Mouse (Mus musculus) lung, embryonic 14.5 days (tissue): Measurements from ENCODE around the gene Creb1. TPM values are rescaled to one million over a fixed set of nuclear protein-coding genes. Genes with fewer than 3 reads are reported as not detected.

Experiments used
- ATAC-seq: fragments of 200-750 bp; cut with Nextera tagmentation; 2 replicates; pipeline ENCODE4 v1.8.0; 2017; ENCODE audit warnings: mild to moderate bottlenecking, moderate TSS enrichment, moderate library complexity; ENCODE audit not compliant: insufficient read depth
- DNase-seq: peaks from one replicate; pipeline ENCODE4 v3.0.0-alpha.2; 2015
- H3K27ac ChIP-seq: fragments of 300-500 bp; sonication (generic); 2 replicates; pipeline ENCODE4 v1.5.1; 2014; ENCODE audit warnings: low read depth, mild to moderate bottlenecking, moderate library complexity
- H3K27me3 ChIP-seq: fragments of 300-500 bp; sonication (generic); 2 replicates; pipeline ENCODE4 v1.6.1; 2014; ENCODE audit warnings: low read length, control low read depth; ENCODE audit not compliant: insufficient read depth
- H3K36me3 ChIP-seq: fragments of 300-500 bp; sonication (generic); 2 replicates; pipeline ENCODE4 v1.6.1; 2014; ENCODE audit warnings: control low read depth; ENCODE audit not compliant: insufficient read depth
- H3K4me1 ChIP-seq: fragments of 300-500 bp; sonication (generic); 2 replicates; pipeline ENCODE4 v1.6.1; 2014; ENCODE audit warnings: antibody characterized with exemption, control low read depth; ENCODE audit not compliant: insufficient read depth
- H3K4me2 ChIP-seq: fragments of 300-500 bp; sonication (generic); 2 replicates; pipeline ENCODE4 v1.6.1; 2014; ENCODE audit warnings: mild to moderate bottlenecking
- H3K4me3 ChIP-seq: fragments of 300-500 bp; sonication (generic); 2 replicates; pipeline ENCODE4 v1.5.1; 2014; ENCODE audit warnings: low read depth, low read length
- H3K9ac ChIP-seq: fragments of 300-500 bp; sonication (generic); 2 replicates; pipeline ENCODE4 v1.6.1; 2014
- H3K9me3 ChIP-seq: fragments of 300-500 bp; sonication (generic); 2 replicates; pipeline ENCODE4 v1.6.1; 2016; ENCODE audit warnings: low read depth, low read length, control low read depth
- CTCF ChIP-seq: IDR thresholded peaks from 2 replicates; pipeline ENCODE4 v1.5.1; 2016; ENCODE audit warnings: antibody characterized with exemption, low read depth
- WGBS: fragments of 180-500 bp; shearing (Covaris S2); extraction: QIAGEN DNeasy Blood & Tissue Kit; methylation state at CpG from one replicate; pipeline ENCODE4 v1.1.7; 2014; 5-methylcytosine and 5-hydroxymethylcytosine counted together
- polyA plus RNA-seq: library from polyadenylated mRNA; unstranded; fragments of >200 nt; fragmentation: Nextera tagmentation; extraction: Ambion mirVana; gene quantifications from 2 replicates; pipeline ENCODE4 v1.2.1, GENCODE M21; 2014

Gene Creb1
- polyA plus RNA-seq, 1 experiment from 2014 or later: 52.3 TPM

DNA sequence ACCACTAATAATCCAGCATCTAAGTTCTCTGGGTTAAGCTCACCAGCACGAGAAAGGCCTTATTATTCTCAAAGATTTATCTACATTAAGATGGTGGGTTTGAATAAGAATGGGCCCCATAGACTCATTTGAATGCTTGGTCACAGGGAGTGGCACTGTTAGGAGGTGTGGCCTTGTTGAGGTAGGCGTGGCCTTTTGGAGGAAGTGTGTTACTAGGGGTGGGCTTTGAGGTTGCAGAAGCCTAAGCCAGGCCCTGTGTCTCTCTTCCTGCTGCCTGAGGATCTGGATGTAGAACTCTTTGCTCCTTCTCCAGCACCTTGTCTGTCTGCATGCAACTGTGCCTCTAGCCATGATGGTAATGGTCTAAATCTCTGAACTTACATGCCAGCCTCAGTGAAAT is 7.8 kb upstream of the Creb1 start:
- DNase-seq (no peak), ATAC-seq (no peak)
- no peak overlapping the region for H3K4me3 ChIP-seq
- H3K36me3 ChIP-seq: no peaks in the 10 kb centered on the region
- no peaks in the 10 kb centered on the region for H3K9me3 ChIP-seq
- peaks cover 4% of the 10 kb centered on the region; the same call in 1 of the 2 replicates for H3K4me1 ChIP-seq
- H3K9ac ChIP-seq: no peak overlapping the region
- no peaks in the 10 kb centered on the region for H3K27me3 ChIP-seq
- TF ChIP-seq CTCF: no peak
- H3K4me2 ChIP-seq: no peak overlapping the region
- no peak overlapping the region for H3K27ac ChIP-seq
- 86% methylated on average over 2 of the region's 2 CpGs for WGBS

DNA sequence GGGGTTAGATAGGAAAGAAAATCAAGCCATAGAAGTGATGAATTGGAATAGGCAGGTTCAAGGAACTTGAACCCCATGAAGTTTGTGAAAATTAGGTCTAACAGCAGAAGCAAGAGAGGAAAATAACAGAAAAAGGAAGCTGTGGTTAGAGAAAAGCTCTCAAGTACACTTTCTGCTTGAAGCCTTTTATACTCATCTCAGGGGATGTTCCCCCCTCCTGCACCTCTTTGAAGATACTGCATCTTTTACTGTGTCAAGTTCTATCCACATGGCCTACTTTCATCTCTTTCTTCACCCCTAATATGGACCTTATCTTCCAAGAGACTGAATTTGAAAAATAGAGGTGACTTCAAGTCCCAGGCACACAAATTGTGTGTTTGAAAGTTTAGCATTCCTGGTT is 4.8 kb upstream of the Creb1 start:
- 0 out of 2 replicates have a peak, but pooled peaks cover 3% of the 10 kb centered on the region for H3K4me1 ChIP-seq
- no peaks in the 10 kb centered on the region for H3K27me3 ChIP-seq
- no peak overlapping the region for H3K27ac ChIP-seq
- no peak for TF ChIP-seq CTCF
- ATAC-seq (no peak), DNase-seq (no peak)
- H3K9ac ChIP-seq: no peak overlapping the region
- no peak overlapping the region for H3K4me2 ChIP-seq
- H3K9me3 ChIP-seq: no peaks in the 10 kb centered on the region
- H3K4me3 ChIP-seq: no peak overlapping the region
- no peaks in the 10 kb centered on the region for H3K36me3 ChIP-seq

DNA sequence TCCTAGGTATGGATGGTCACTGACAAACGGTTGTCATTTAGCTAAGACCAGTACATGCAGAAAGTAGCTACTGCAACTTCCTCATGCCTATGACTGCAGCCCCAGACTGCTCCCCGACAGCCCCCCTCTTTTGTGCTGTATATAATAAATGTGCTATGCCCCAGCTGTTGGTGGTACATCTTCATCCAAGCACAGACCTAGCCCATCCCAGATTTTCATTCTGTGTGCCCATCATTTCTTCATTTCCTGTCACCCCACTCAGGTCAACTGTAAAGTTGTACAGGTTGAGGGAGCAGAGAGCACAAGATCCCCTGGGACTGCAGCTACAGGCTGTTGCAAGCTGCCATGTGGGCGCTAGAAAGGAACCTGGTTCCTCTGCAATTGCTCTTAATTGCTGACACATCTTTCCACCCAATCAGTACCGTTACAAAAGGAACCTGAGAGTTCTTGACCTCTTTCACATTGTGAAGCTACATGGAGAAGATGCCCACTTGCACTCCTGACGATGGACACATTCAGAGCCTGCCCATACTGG is 2.6 kb upstream of the Creb1 start:
- WGBS: 89% methylated on average over 5 of the region's 5 CpGs
- ATAC-seq (no peak), DNase-seq (no peak)
- Histone ChIP-seq H3K4me3 (no peak overlapping the region), H3K36me3 (no peaks in the 10 kb centered on the region), H3K9ac (no peak overlapping the region), H3K9me3 (no peaks in the 10 kb centered on the region), H3K27ac (no peak overlapping the region), H3K27me3 (no peaks in the 10 kb centered on the region), H3K4me1 (peaks cover 9% of the 10 kb centered on the region; the same call in 1 of the 2 replicates), H3K4me2 (no peak overlapping the region)
- TF ChIP-seq CTCF: no peak

DNA sequence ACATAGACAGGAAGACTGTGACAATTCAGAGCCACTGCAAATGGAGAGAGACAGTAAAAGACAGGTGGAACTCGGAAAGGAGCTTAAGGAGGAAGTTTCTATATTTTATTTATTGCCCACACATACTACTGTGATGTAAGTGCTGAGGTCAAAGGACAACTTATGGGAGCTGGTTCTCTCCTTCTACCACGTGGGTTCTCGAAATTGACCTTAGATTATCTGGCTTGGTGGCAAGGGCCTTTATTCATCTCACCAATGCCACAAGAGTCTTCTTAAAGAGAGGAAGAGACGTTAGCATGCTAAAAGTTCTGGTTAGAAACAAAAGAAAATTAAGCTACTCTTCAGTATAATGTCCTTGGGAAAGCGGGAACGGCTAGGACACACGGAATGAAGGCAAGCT is 897 bp upstream of the Creb1 start:
- Histone ChIP-seq H3K27me3 (no peaks in the 10 kb centered on the region), H3K4me1 (peaks cover 11% of the 10 kb centered on the region; the same call in 1 of the 2 replicates), H3K4me3 (peak overlapping the region; percentile 85), H3K9me3 (no peaks in the 10 kb centered on the region), H3K27ac (peak overlapping the region; percentile 100), H3K9ac (peak overlapping the region; percentile 97), H3K36me3 (no peaks in the 10 kb centered on the region), H3K4me2 (peak overlapping the region; percentile 87)
- 11% methylated on average over 7 of the region's 7 CpGs for WGBS
- ATAC-seq: no peak
- TF ChIP-seq CTCF: no peak
- DNase-seq: no peak

DNA sequence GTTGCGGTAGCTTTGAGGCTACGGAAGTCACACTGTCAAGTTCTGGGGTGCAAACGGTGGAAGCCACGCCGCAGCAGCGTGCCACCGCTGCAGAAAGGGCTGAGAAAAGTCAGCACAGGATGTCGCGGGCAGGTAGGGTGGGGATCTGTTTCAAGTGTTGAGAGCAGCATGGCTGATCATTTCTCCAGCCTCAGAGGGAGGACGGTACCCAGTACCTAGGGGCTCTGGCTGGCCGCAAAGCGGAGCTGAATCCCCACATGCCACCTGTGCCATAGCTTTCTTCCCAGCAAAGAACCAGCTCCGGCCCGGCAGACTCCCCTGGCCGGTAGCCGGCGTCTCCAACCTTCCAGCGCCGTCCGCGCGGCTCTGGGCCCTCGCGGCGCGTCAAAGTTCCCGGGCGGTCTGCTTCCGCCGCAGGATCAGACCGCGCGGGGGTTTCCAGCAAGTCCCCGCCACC is 350 bp upstream of the Creb1 start:
- no peaks in the 10 kb centered on the region for H3K36me3 ChIP-seq
- peaks cover 11% of the 10 kb centered on the region; the same call in 1 of the 2 replicates for H3K4me1 ChIP-seq
- H3K4me2 ChIP-seq: peak overlapping the region; percentile 87
- no peaks in the 10 kb centered on the region for H3K27me3 ChIP-seq
- TF ChIP-seq CTCF: no peak
- peak overlapping the region; percentile 85 for H3K4me3 ChIP-seq
- no peaks in the 10 kb centered on the region for H3K9me3 ChIP-seq
- ATAC-seq (peak; percentile 74), DNase-seq (peak; percentile 48)
- peak overlapping the region; percentile 100 for H3K27ac ChIP-seq
- WGBS: under 1% methylated on average over 34 of the region's 34 CpGs
- H3K9ac ChIP-seq: peak overlapping the region; percentile 97

DNA sequence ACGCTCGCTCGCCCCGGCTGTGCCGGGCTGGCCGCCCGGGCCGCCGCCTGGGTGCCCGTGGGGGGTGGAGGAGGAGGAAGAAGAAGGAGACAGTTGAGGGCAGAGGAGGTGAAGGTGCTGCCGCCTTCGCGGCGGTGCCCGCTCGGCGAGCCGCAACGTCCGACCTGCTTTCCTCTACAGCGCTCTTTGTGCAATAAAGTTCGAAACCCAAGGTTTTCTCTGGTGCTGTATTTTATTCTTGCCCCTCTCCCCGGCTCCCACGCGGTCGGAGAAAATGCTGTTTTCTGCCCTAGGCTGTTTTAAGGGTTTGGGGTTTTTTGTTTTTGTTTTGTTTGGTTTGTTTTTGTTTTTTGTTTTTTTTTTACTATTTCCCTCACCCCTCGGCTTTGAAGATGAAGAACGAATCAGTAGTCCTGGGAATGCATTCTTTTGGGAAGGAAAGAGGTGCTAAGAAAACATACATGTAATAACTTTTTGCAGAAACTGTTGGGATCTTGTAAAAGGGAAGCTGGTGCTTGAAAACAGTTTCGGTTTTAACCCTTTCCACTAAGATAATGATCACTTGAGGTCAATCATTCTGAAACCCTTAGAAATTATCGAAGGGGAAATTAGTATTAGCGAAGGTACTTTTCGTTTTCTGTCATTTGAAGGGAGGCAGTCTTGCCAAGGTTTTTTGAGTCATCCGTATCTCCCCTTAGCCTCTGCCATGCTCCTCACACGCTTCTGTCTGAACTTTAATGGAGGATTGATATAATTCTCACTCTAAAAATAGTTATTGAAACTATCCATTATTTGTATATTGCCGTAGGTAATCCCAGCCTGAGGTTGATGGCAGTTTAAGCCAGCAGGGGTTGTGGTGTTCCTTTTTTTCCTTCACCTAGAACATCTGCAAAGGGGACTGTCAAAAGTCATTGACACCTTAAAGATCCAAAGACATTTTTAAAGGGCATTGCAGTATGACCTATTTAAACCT is 1.3 kb downstream of the Creb1 start:
- peak overlapping the region; percentile 87 for H3K4me2 ChIP-seq
- TF ChIP-seq CTCF: no peak
- no peaks in the 10 kb centered on the region for H3K27me3 ChIP-seq
- peak; percentile 50 for DNase-seq
- under 1% methylated on average over 35 of the region's 35 CpGs for WGBS
- 0 out of 2 replicates have a peak, but pooled peaks have one; percentile 0 for ATAC-seq
- peak overlapping the region; percentile 97 for H3K9ac ChIP-seq
- H3K27ac ChIP-seq: peak overlapping the region; percentile 100
- no peaks in the 10 kb centered on the region for H3K9me3 ChIP-seq
- no peaks in the 10 kb centered on the region for H3K36me3 ChIP-seq
- H3K4me1 ChIP-seq: peaks cover 11% of the 10 kb centered on the region; the same call in 1 of the 2 replicates
- peak overlapping the region; percentile 85 for H3K4me3 ChIP-seq

DNA sequence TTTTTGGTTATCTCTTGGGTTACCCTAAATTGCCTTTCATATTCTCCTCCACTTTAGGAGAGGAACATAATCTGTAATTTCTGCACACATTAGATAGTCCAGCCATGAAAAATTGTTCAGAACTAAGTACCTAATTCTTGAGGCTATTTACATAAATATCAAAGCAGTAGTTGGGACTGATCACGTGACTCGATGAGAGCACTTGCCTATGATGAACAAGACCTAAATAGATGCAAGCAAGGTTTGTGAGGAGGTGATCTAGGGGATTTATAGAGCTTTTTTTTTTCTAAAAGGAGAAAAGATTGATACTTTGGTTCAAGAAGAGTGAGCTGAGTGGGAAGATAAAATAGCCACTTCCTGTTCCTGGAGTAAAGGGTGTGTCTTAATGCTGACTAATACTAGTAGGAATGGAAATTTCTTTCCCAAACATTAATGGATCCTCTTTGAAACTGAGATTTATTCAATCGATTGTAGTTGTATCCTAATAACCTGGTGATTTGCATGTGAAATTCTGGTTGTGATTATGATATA is 6.5 kb downstream of the Creb1 start:
- Histone ChIP-seq H3K36me3 (no peaks in the 10 kb centered on the region), H3K27me3 (no peaks in the 10 kb centered on the region), H3K9me3 (no peaks in the 10 kb centered on the region), H3K4me1 (peaks cover 8% of the 10 kb centered on the region; the same call in 1 of the 2 replicates), H3K9ac (no peak overlapping the region), H3K4me3 (no peak overlapping the region), H3K27ac (no peak overlapping the region), H3K4me2 (no peak overlapping the region)
- 84% methylated on average over 3 of the region's 3 CpGs for WGBS
- TF ChIP-seq CTCF: no peak
- ATAC-seq (no peak), DNase-seq (no peak)
